Mouse (Mus musculus): ENCODE results near the gene Ccdc87. TPM values are rescaled to one million over a fixed set of nuclear protein-coding genes. Genes with fewer than 3 reads are reported as not detected.
A peak's percentile ranks its signal among the peaks of the same experiment; 100 is the strongest.

Ccdc87 gene
- polyA plus RNA-seq, 1 experiment from 2014 or later: not detected

DNA sequence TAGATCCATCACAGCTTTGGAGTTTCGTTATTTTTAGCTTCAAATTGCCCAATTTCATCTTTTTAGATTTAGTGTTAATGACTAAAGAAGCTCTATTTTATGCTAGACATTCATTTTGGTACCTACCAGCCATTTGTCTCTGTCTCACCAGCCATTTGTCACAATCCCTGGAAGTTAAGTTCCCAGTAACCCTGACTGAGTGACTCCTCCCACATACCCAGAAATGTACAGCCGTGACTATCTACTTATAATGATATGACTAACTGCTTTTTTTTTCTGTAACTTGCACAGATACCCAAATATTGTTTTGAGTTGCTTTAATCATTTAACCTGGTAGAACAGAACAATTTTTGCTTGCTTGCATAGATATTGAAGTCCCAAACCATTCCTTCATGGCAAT, 6.7 kb downstream of the Ccdc87 start:
- H3K36me3 ChIP-seq (replicated peaks; ENCODE audit: insufficient read depth, low read length): no peaks in the 10 kb centered on the region
- 49% methylated on average over 2 of the region's 2 CpGs for WGBS (ENCODE audit: insufficient replicate concordance)
- no peak overlapping the region for H3K4me2 ChIP-seq (ENCODE audit: low read depth, low read length)
- no peak overlapping the region for H3K27ac ChIP-seq (ENCODE audit: low read depth)
- H3K9ac ChIP-seq (replicated peaks): no peak overlapping the region
- H3K4me1 ChIP-seq (ENCODE audit: insufficient read depth): no peaks in the 10 kb centered on the region
- H3K4me3 ChIP-seq (ENCODE audit: low read depth, low read length): no peak overlapping the region
- no peaks in the 10 kb centered on the region for H3K9me3 ChIP-seq (ENCODE audit: low read length)
- DNase-seq (no peak), ATAC-seq (no peak)
- TF ChIP-seq CTCF (IDR thresholded peaks at IDR 0.05; ENCODE audit: low read depth) (no peak), EP300 (IDR thresholded peaks at IDR 0.05; ENCODE audit: low read depth) (no peak)
- peaks cover 6% of the 10 kb centered on the region; the same call in 1 of the 2 replicates for H3K27me3 ChIP-seq (ENCODE audit: insufficient read depth, low read length)

DNA sequence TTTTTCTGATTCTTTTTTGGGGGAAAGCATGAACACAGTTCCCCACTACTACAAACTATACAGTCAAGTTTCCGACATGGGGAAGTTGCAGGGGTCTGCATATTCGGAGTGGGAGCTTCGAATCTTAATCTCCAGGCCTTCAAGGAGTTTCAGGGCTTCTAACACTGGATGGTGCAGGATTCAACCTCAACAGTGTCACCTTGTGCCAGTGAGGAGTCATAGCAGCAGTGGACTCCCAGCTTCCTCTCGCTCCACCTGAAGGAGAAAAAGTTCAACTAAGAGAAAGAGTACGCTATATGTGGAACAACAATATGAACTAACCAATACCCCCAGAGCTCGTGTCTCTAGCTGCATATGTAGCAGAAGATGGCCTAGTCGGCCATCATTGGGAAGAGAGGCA, 8.3 kb downstream of the Ccdc87 start:
- H3K36me3 ChIP-seq (replicated peaks; ENCODE audit: insufficient read depth, low read length): no peaks in the 10 kb centered on the region
- no peak overlapping the region for H3K27ac ChIP-seq (ENCODE audit: low read depth)
- no peak for TF ChIP-seq EP300 (IDR thresholded peaks at IDR 0.05; ENCODE audit: low read depth)
- peak; percentile 80 for TF ChIP-seq CTCF (IDR thresholded peaks at IDR 0.05; ENCODE audit: low read depth)
- H3K27me3 ChIP-seq (ENCODE audit: insufficient read depth, low read length): no peaks in the 10 kb centered on the region
- no peak overlapping the region for H3K4me2 ChIP-seq (ENCODE audit: low read depth, low read length)
- no peak overlapping the region for H3K4me3 ChIP-seq (ENCODE audit: low read depth, low read length)
- no peaks in the 10 kb centered on the region for H3K4me1 ChIP-seq (ENCODE audit: insufficient read depth)
- WGBS (ENCODE audit: insufficient replicate concordance): 27% methylated on average over 7 of the region's 7 CpGs
- H3K9me3 ChIP-seq (ENCODE audit: low read length): no peaks in the 10 kb centered on the region
- peak; percentile 49; the same call in 1 of the 2 replicates for ATAC-seq
- no peak overlapping the region for H3K9ac ChIP-seq (replicated peaks)
- DNase-seq: no peak

DNA sequence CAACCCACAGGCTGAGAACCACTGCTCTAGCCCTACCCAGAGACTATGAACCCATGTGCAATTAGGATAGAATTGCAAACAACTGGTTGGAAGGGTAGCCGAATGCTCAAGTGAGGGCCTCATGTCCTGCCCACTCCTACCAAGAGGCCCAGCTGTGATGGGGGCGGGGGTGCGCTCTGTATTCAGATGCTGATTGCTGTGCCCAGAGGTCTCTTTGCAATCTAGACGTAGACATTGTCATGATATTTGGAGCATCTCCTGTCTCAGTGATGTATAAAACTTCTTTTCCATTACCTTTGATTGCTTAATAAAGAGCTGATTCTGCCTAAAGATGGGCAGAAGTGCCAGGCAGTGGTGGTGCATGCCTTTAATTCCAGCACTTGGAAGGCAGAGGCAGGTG, 10.6 kb downstream of the Ccdc87 start:
- WGBS (ENCODE audit: insufficient replicate concordance): 68% methylated on average over 4 of the region's 4 CpGs
- DNase-seq (no peak), ATAC-seq (no peak)
- Histone ChIP-seq H3K9me3 (ENCODE audit: low read length) (no peaks in the 10 kb centered on the region), H3K4me3 (ENCODE audit: low read depth, low read length) (no peak overlapping the region), H3K27ac (ENCODE audit: low read depth) (no peak overlapping the region), H3K4me2 (ENCODE audit: low read depth, low read length) (no peak overlapping the region), H3K4me1 (ENCODE audit: insufficient read depth) (peaks cover 3% of the 10 kb centered on the region; the same call in 1 of the 2 replicates), H3K27me3 (ENCODE audit: insufficient read depth, low read length) (peaks cover 8% of the 10 kb centered on the region; the same call in 1 of the 2 replicates), H3K9ac (replicated peaks) (no peak overlapping the region), H3K36me3 (replicated peaks; ENCODE audit: insufficient read depth, low read length) (no peaks in the 10 kb centered on the region)
- TF ChIP-seq CTCF (IDR thresholded peaks at IDR 0.05; ENCODE audit: low read depth): no peak
- no peak for TF ChIP-seq EP300 (IDR thresholded peaks at IDR 0.05; ENCODE audit: low read depth)

DNA sequence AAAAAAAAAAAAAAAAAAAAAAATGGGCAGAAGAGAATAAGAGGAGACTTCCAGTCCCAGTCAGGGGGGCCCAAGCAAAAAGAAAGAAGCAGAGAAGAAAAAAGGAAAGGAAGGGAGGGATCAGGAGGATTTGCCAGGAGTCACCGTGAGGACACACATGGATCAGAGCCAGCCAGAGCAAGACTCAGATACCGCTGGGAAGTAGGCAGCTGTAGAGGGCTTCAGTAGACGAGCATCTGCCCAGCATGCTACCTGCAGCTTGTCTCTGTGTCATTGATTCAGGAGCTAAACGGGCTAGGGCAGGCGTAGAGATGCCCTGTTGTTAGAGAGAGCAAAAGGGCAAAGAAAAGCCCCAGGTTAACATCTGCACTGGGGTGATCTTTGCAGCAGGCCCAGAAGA, 11.1 kb downstream of the Ccdc87 start:
- TF ChIP-seq EP300 (IDR thresholded peaks at IDR 0.05; ENCODE audit: low read depth) (no peak), CTCF (IDR thresholded peaks at IDR 0.05; ENCODE audit: low read depth) (no peak)
- H3K4me1 ChIP-seq (ENCODE audit: insufficient read depth): peaks cover 8% of the 10 kb centered on the region
- peaks cover 13% of the 10 kb centered on the region for H3K27me3 ChIP-seq (ENCODE audit: insufficient read depth, low read length)

DNA sequence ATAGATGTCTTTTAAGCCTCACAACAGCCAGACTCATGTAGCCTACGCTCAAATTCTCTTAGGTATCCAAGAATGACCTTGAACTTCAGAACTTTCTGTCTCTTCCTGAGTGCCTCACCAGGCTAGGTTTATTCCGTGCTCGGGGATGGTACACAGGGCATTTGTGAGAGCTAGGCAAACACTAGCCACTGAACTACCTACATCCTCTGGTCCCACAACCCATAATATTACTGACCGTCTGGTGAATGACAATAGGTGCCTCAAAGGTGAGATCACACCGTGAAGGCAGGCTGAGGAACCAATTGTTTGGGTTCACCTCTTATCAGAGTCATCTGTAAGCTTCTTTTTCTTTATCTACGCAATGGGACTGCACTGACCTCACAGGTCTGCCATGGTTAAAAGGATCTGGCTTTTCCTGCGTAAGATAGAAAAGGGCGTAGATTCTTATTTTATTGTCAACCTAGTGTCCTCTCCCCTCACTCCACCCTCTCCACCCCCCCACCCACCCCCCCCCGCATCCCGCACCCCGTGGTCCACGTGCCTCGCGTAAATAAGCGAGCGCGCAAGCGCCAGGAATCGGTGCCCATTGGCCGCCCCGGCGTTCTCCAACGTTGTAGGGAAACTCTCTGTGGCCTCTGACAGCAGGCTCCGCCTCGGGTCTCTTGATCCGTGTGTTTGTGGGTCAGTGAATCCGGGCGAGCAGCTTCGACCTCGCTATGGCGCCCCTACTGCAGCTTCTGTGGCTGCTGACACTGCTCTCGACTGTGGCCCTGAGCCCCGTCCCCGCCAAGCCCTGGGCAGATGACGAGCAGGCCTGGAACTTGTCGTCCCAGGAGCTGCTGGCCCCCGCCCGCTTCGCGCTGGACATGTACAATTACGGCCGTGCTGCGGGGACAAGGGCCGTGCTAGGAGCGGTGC, 15.6 kb downstream of the Ccdc87 start, which contains the start of gene Ctsf:
Gene Ctsf (plus strand): TSS at position 579 of the 918 bp plus-strand sequence.
- Histone ChIP-seq H3K27me3 (ENCODE audit: insufficient read depth, low read length) (peaks cover 26% of the 10 kb centered on the region), H3K4me3 (ENCODE audit: low read depth, low read length) (peak within 1 kb of the TSS; percentile 60), H3K9me3 (ENCODE audit: low read length) (no peaks in the 10 kb centered on the region), H3K27ac (ENCODE audit: low read depth) (peak within 1 kb of the TSS; percentile 60; the same call in 1 of the 2 replicates), H3K36me3 (replicated peaks; ENCODE audit: insufficient read depth, low read length) (peaks cover 4% of the 10 kb centered on the region; the same call in 1 of the 2 replicates), H3K4me1 (ENCODE audit: insufficient read depth) (peaks cover 30% of the 10 kb centered on the region), H3K9ac (replicated peaks) (peak within 1 kb of the TSS; percentile 71), H3K4me2 (ENCODE audit: low read depth, low read length) (peak within 1 kb of the TSS; percentile 95)
- WGBS (ENCODE audit: insufficient replicate concordance): 5% methylated on average over 45 of the region's 45 CpGs
- TF ChIP-seq CTCF (IDR thresholded peaks at IDR 0.05; ENCODE audit: low read depth) (no peak), EP300 (IDR thresholded peaks at IDR 0.05; ENCODE audit: low read depth) (no peak)
- ATAC-seq (peak; percentile 70), DNase-seq (peak; percentile 77)

More for the DNA sequence above, 11.1 kb downstream of the Ccdc87 start:
- Histone ChIP-seq H3K9ac (replicated peaks) (no peak overlapping the region), H3K27ac (ENCODE audit: low read depth) (no peak overlapping the region), H3K36me3 (replicated peaks; ENCODE audit: insufficient read depth, low read length) (no peaks in the 10 kb centered on the region), H3K4me3 (ENCODE audit: low read depth, low read length) (no peak overlapping the region), H3K4me2 (ENCODE audit: low read depth, low read length) (no peak overlapping the region), H3K9me3 (ENCODE audit: low read length) (no peaks in the 10 kb centered on the region)
- ATAC-seq: no peak
- WGBS (ENCODE audit: insufficient replicate concordance): 39% methylated on average over 5 of the region's 5 CpGs
- no peak for DNase-seq

DNA sequence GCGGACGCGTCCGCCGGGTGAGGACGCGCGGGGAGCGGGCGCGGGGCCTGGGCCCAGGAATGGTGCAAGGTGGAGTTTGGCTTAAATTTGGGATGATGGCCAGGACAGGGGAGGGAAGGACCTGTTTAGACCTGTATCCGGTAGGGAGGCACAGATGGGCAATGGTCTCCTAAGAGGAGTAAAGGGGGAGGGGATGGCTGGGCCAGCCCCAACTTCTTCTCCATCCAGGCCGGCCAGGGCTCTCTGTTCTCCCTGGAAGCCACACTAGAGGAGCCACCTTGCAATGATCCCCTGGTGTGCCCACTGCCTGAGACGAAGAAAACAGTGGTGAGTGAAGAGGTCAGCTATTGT, 16.3 kb downstream of the Ccdc87 start:
- DNase-seq (no peak), ATAC-seq (no peak)
- peak overlapping the region; percentile 60 for H3K4me3 ChIP-seq (ENCODE audit: low read depth, low read length)
- H3K9ac ChIP-seq (replicated peaks): peak overlapping the region; percentile 71
- peaks cover 4% of the 10 kb centered on the region; the same call in 1 of the 2 replicates for H3K36me3 ChIP-seq (replicated peaks; ENCODE audit: insufficient read depth, low read length)
- H3K27me3 ChIP-seq (ENCODE audit: insufficient read depth, low read length): peaks cover 26% of the 10 kb centered on the region
- TF ChIP-seq EP300 (IDR thresholded peaks at IDR 0.05; ENCODE audit: low read depth): no peak
- TF ChIP-seq CTCF (IDR thresholded peaks at IDR 0.05; ENCODE audit: low read depth): no peak
- peaks cover 32% of the 10 kb centered on the region for H3K4me1 ChIP-seq (ENCODE audit: insufficient read depth)
- H3K27ac ChIP-seq (ENCODE audit: low read depth): peak overlapping the region; percentile 60; the same call in 1 of the 2 replicates
- WGBS (ENCODE audit: insufficient replicate concordance): 9% methylated on average over 14 of the region's 14 CpGs
- H3K4me2 ChIP-seq (ENCODE audit: low read depth, low read length): peak overlapping the region; percentile 95
- H3K9me3 ChIP-seq (ENCODE audit: low read length): no peaks in the 10 kb centered on the region

Data from liver, postnatal 0 days (tissue).